Mouse (Mus musculus): ENCODE data around the gene Nfia. TPM values are rescaled to one million over a fixed set of nuclear protein-coding genes. Genes with fewer than 3 reads are reported as not detected.

Gene Nfia
- 10 to 100 TPM; 16.3 to 19.4 TPM for total RNA-seq (2023)

DNA sequence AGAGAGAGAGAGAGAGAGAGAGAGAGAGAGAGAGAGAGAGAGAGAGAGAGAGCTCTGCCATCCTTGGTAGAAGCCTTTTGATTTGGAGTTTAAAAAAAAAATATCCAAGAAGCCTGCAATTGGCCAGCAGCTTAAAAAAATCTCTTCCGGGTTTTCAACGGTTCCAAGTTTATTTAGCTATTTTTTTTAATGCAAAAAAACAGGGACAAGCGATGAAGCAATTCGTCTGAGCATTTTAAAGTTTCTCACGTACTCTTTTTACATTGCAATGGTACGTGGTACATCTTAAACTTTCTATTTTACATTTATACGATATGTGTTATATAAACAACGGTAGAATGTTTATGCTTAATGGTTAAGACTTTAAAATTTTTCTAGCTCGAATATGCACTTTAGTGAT is at the start of gene Nfia:
Gene Nfia, plus strand, starts transcription at position 94 of the 400 bp plus-strand sequence.

DNA sequence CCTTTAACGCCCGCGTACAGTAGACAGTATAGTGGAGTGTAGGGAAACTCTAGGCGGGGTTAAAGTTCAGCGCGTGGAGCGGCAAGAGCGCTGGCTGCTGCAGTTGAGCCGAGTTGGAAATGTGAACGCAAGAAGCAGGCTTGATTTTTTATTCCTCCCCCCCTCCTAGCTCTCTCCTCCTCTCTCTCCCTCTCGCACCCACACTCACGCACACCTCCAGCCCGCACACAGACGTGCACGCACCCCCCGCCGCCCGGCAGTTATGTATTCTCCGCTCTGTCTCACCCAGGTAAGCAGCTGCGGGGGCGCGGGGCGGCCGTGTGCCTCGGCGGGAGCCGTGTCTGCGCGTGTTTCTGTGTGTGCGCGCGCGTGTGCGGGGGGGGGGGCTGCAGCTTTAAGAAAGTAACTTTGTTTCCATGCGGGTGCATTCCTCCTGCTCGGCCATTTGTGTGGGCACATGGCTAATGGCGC is 5.2 kb downstream of the Nfia start, which contains the start of gene E130114P18Rik:
Gene E130114P18Rik, minus strand, starts transcription at position 373 of the 471 bp plus-strand sequence.

Other genes with a start within 250 kb of the Nfia start
- gene E130114P18Rik, start 5.3 kb downstream of the Nfia start, total RNA-seq (2023) = not detected